Mouse (Mus musculus): ENCODE measurements at regions not wholly inside any gene's neighbourhood (a gene's known extent, or its start where the extent isn't known, plus 50 kb on each side); places are given as distances from the start of the nearest gene placed in this dataset.
A peak's percentile ranks its signal among the peaks of the same experiment; 100 is the strongest.

- DNase-seq (ENCODE audit: low spot score in 2 of 2), result no peak
Measured at GRCm38 (mm10) chr1:71900106-71901074, 247.4 kb upstream of the Fn1 start.

- no peak for DNase-seq (ENCODE audit: low spot score in 2 of 2)
Measured at GRCm38 (mm10) chr1:71899128-71899527, 246.1 kb upstream of the Fn1 start.

GRCm38 (mm10) chr1:71898198-71898597 is 245.2 kb upstream of the Fn1 start:
- peak in 1 of 2 experiments; percentile 22 for DNase-seq (ENCODE audit: low spot score in 2 of 2)

GRCm38 (mm10) chr1:71897464-71898051 is 244.6 kb upstream of the Fn1 start:
- DNase-seq (ENCODE audit: low spot score in 2 of 2), result no peak

- no peak for DNase-seq (ENCODE audit: low spot score in 2 of 2)
Measured at GRCm38 (mm10) chr1:71896141-71896725, 243.2 kb upstream of the Fn1 start.

GRCm38 (mm10) chr1:71893636-71894035 is 240.6 kb upstream of the Fn1 start:
- no peak for DNase-seq (ENCODE audit: low spot score in 2 of 2)

- no peak for DNase-seq (ENCODE audit: low spot score in 2 of 2)
Measured at GRCm38 (mm10) chr1:71887809-71888208, 234.8 kb upstream of the Fn1 start.

- DNase-seq (ENCODE audit: low spot score in 2 of 2), result no peak
Measured at GRCm38 (mm10) chr1:71886903-71887302, 233.9 kb upstream of the Fn1 start.

GRCm38 (mm10) chr1:71886233-71886632 is 233.2 kb upstream of the Fn1 start:
- no peak for DNase-seq (ENCODE audit: low spot score in 2 of 2)

GRCm38 (mm10) chr1:71881851-71882250 is 228.9 kb upstream of the Fn1 start:
- no peak for DNase-seq (ENCODE audit: low spot score in 2 of 2)

- no peak for DNase-seq (ENCODE audit: low spot score in 2 of 2)
Measured at GRCm38 (mm10) chr1:71881191-71881590, 228.2 kb upstream of the Fn1 start.

GRCm38 (mm10) chr1:71880480-71880879 is 227.5 kb upstream of the Fn1 start:
- no peak for DNase-seq (ENCODE audit: low spot score in 2 of 2)

- no peak for DNase-seq (ENCODE audit: low spot score in 2 of 2)
Measured at GRCm38 (mm10) chr1:71876712-71877401, 223.9 kb upstream of the Fn1 start.

- no peak for DNase-seq (ENCODE audit: low spot score in 2 of 2)
Measured at GRCm38 (mm10) chr1:71874037-71874436, 221.0 kb upstream of the Fn1 start.

- no peak for DNase-seq (ENCODE audit: low spot score in 2 of 2)
Measured at GRCm38 (mm10) chr1:71865670-71866069, 212.7 kb upstream of the Fn1 start.

GRCm38 (mm10) chr1:71864749-71865148 is 211.7 kb upstream of the Fn1 start:
- DNase-seq (ENCODE audit: low spot score in 2 of 2), result no peak

GRCm38 (mm10) chr1:71853212-71853611 is 200.2 kb upstream of the Fn1 start:
- DNase-seq (ENCODE audit: low spot score in 2 of 2), result no peak

GRCm38 (mm10) chr1:71851268-71851667 is 198.3 kb upstream of the Fn1 start:
- DNase-seq (ENCODE audit: low spot score in 2 of 2), result no peak

GRCm38 (mm10) chr1:71848656-71849055 is 195.7 kb upstream of the Fn1 start:
- DNase-seq (ENCODE audit: low spot score in 2 of 2), result no peak

GRCm38 (mm10) chr1:71844938-71845685 is 192.1 kb upstream of the Fn1 start:
- no peak for DNase-seq (ENCODE audit: low spot score in 2 of 2)

- no peak for DNase-seq (ENCODE audit: low spot score in 2 of 2)
Measured at GRCm38 (mm10) chr1:71837764-71838163, 184.8 kb upstream of the Fn1 start.
